Mouse (Mus musculus) spleen, adult 2 months (tissue): ENCODE results near the gene Orc4. TPM values are rescaled to one million over a fixed set of nuclear protein-coding genes. Genes with fewer than 3 reads are reported as not detected.
"Not testable (repeated sequence)": the region's sequence is repeated elsewhere in the genome, so short reads cannot be mapped to it uniquely, and the experiment has no call there.

Experiments
- DNase-seq, 2 experiments: peaks; one replicate each; pipeline versions ENCODE4 v3.0.0 to v3.0.0-alpha.2; 2012 to 2021; ENCODE audit warnings: low spot score in 2 of 2, low read depth in 1 of 2
- H3K27ac ChIP-seq: fragments of 200-500 bp; 2 replicates; pipeline ENCODE4 v1.5.1; 2012; ENCODE audit warnings: low read length, inconsistent platforms; ENCODE audit not compliant: insufficient read depth
- H3K27me3 ChIP-seq: fragments of 200-500 bp; 2 replicates; pipeline ENCODE4 v1.6.1; 2012; ENCODE audit warnings: mild to moderate bottlenecking, moderate library complexity, low read length, inconsistent platforms; ENCODE audit not compliant: control insufficient read depth, insufficient read depth
- H3K36me3 ChIP-seq: fragments of 200-500 bp; 2 replicates; pipeline ENCODE4 v1.6.1; 2012; ENCODE audit warnings: mild to moderate bottlenecking, low read length, inconsistent platforms; ENCODE audit not compliant: control insufficient read depth, insufficient read depth
- H3K4me1 ChIP-seq: fragments of 200-500 bp; 2 replicates; pipeline ENCODE4 v1.6.1; 2011; ENCODE audit warnings: inconsistent platforms; ENCODE audit not compliant: control insufficient read depth, insufficient read depth, insufficient read length
- H3K4me3 ChIP-seq: fragments of 200-500 bp; 2 replicates; pipeline ENCODE4 v1.5.1; 2011; ENCODE audit warnings: mild to moderate bottlenecking, inconsistent platforms; ENCODE audit not compliant: insufficient read depth, insufficient read length; ENCODE audit errors: extremely low read depth
- CTCF ChIP-seq: fragments of 200-500 bp; IDR thresholded peaks from 2 replicates; pipeline ENCODE4 v1.5.1; 2011; ENCODE audit warnings: mild to moderate bottlenecking, inconsistent platforms; ENCODE audit not compliant: insufficient read depth, insufficient read length, insufficient replicate concordance; ENCODE audit errors: extremely low read depth
- POLR2A ChIP-seq: fragments of 200-500 bp; IDR thresholded peaks from 2 replicates; pipeline ENCODE4 v1.6.1; 2011; ENCODE audit warnings: low read depth, low read length, inconsistent platforms
- WGBS: fragments of 180-500 bp; shearing (Covaris S2); methylation state at CpG from one replicate; pipeline ENCODE4 v1.1.7; 2018; 5-methylcytosine and 5-hydroxymethylcytosine counted together
- polyA plus RNA-seq: library from polyadenylated mRNA; depleted of rRNA; stranded (reverse); fragments of >200 nt; gene quantifications from 2 replicates; pipeline ENCODE4 v1.2.3, GENCODE M21; 2012

Gene Orc4
- polyA plus RNA-seq, 1 experiment, result 3.8 TPM

GRCm38 (mm10) chr2:48935058-48935457 lies 15.0 kb downstream of the Orc4 start:
- no peaks in the 10 kb centered on the region for H3K4me1 ChIP-seq
- 69% methylated on average over 2 of the region's 2 CpGs for WGBS
- DNase-seq, result no peak
- H3K27me3 ChIP-seq, result no peaks in the 10 kb centered on the region
- no peak for TF ChIP-seq POLR2A
- TF ChIP-seq CTCF, result no peak
- H3K36me3 ChIP-seq, result peaks cover 11% of the 10 kb centered on the region
- no peak overlapping the region for H3K27ac ChIP-seq
- no peak overlapping the region for H3K4me3 ChIP-seq

- DNase-seq, result no peak
- Histone ChIP-seq H3K27me3 (no peaks in the 10 kb centered on the region), H3K36me3 (peaks cover 15% of the 10 kb centered on the region), H3K27ac (no peak overlapping the region), H3K4me3 (no peak overlapping the region), H3K4me1 (no peaks in the 10 kb centered on the region)
- TF ChIP-seq CTCF (no peak), POLR2A (no peak)
Observed at GRCm38 (mm10) chr2:48915832-48916231, 34.2 kb downstream of the Orc4 start.

GRCm38 (mm10) chr2:48914185-48914584 lies 35.9 kb downstream of the Orc4 start:
- no peak for TF ChIP-seq CTCF
- no peak for TF ChIP-seq POLR2A
- Histone ChIP-seq H3K27ac (no peak overlapping the region), H3K27me3 (no peaks in the 10 kb centered on the region), H3K36me3 (peaks cover 15% of the 10 kb centered on the region), H3K4me3 (no peak overlapping the region), H3K4me1 (no peaks in the 10 kb centered on the region)
- WGBS, result 71% methylated on average over 1 of the region's 1 CpGs
- DNase-seq, result no peak

- Histone ChIP-seq H3K27me3 (no peaks in the 10 kb centered on the region), H3K36me3 (peaks cover 21% of the 10 kb centered on the region), H3K4me1 (no peaks in the 10 kb centered on the region), H3K4me3 (no peak overlapping the region), H3K27ac (no peak overlapping the region)
- DNase-seq, result no peak
- no peak for TF ChIP-seq CTCF
- TF ChIP-seq POLR2A, result no peak
- 47% methylated on average over 2 of the region's 2 CpGs for WGBS
Observed at GRCm38 (mm10) chr2:48908866-48909265, 41.2 kb downstream of the Orc4 start.

- Histone ChIP-seq H3K36me3 (0 out of 2 replicates have a peak, but pooled peaks cover 1% of the 10 kb centered on the region), H3K4me1 (no peaks in the 10 kb centered on the region), H3K27ac (no peak overlapping the region), H3K27me3 (no peaks in the 10 kb centered on the region), H3K4me3 (no peak overlapping the region)
- no peak for DNase-seq
- 90% methylated on average over 3 of the region's 3 CpGs for WGBS
- TF ChIP-seq POLR2A (no peak), CTCF (no peak)
Observed at GRCm38 (mm10) chr2:48895186-48895585, 54.9 kb downstream of the Orc4 start.

- H3K36me3 ChIP-seq, result no peaks in the 10 kb centered on the region
- H3K4me3 ChIP-seq, result no peak overlapping the region
- peak; percentile 9 to 11 for DNase-seq
- H3K4me1 ChIP-seq, result no peaks in the 10 kb centered on the region
- H3K27ac ChIP-seq, result no peak overlapping the region
- H3K27me3 ChIP-seq, result no peaks in the 10 kb centered on the region
- TF ChIP-seq CTCF, result no peak
- no peak for TF ChIP-seq POLR2A
Observed at GRCm38 (mm10) chr2:48885945-48886344, 64.1 kb downstream of the Orc4 start.

GRCm38 (mm10) chr2:48868199-48868913 lies 81.7 kb downstream of the Orc4 start:
- Histone ChIP-seq H3K36me3 (no peaks in the 10 kb centered on the region), H3K27me3 (no peaks in the 10 kb centered on the region), H3K4me3 (no peak overlapping the region), H3K4me1 (no peaks in the 10 kb centered on the region), H3K27ac (no peak overlapping the region)
- 86% methylated on average over 5 of the region's 5 CpGs for WGBS
- no peak for TF ChIP-seq CTCF
- no peak for DNase-seq

- H3K4me1 ChIP-seq, DNase-seq, H3K27me3 ChIP-seq, H3K36me3 ChIP-seq, H3K4me3 ChIP-seq, H3K27ac ChIP-seq: not testable (repeated sequence)
- WGBS, result 91% methylated on average over 6 of the region's 6 CpGs
Observed at GRCm38 (mm10) chr2:48865596-48865995, 84.5 kb downstream of the Orc4 start.
